Mouse (Mus musculus) limb, embryonic 12.5 days (tissue): ENCODE measurements at regions not wholly inside any gene's neighbourhood (a gene's known extent, or its start where the extent isn't known, plus 50 kb on each side); places are given as distances from the start of the nearest gene placed in this dataset.

ENCODE experiments used
- ATAC-seq: fragments of 200-750 bp; cut with Nextera tagmentation; 2 replicates; pipeline ENCODE4 v1.8.0; 2017; ENCODE audit warnings: low read depth, moderate TSS enrichment; ENCODE audit not compliant: insufficient number of reproducible peaks, insufficient read depth, low FRiP score, low TSS enrichment
- H3K27ac ChIP-seq: fragments of 300-500 bp; sonication (generic); 2 replicates; pipeline ENCODE4 v1.5.1; 2016; ENCODE audit warnings: mild to moderate bottlenecking, moderate library complexity
- H3K27me3 ChIP-seq: fragments of 300-500 bp; sonication (generic); 2 replicates; pipeline ENCODE4 v1.6.1; 2016; ENCODE audit warnings: mild to moderate bottlenecking, moderate library complexity
- H3K36me3 ChIP-seq: fragments of 300-500 bp; sonication (generic); 2 replicates; pipeline ENCODE4 v1.6.1; 2016; ENCODE audit warnings: mild to moderate bottlenecking, moderate library complexity
- H3K4me1 ChIP-seq: fragments of 300-500 bp; sonication (generic); replicated peaks from 2 replicates; pipeline ENCODE4 v1.6.1; 2016
- H3K4me2 ChIP-seq: fragments of 300-500 bp; sonication (generic); 2 replicates; pipeline ENCODE4 v1.6.1; 2016; ENCODE audit warnings: mild to moderate bottlenecking, moderate library complexity
- H3K4me3 ChIP-seq: fragments of 300-500 bp; sonication (generic); replicated peaks from 2 replicates; pipeline ENCODE4 v1.5.1; 2016; ENCODE audit warnings: mild to moderate bottlenecking
- H3K9ac ChIP-seq: fragments of 300-500 bp; sonication (generic); replicated peaks from 2 replicates; pipeline ENCODE4 v1.6.1; 2016; ENCODE audit warnings: mild to moderate bottlenecking, moderate library complexity
- H3K9me3 ChIP-seq: fragments of 300-500 bp; sonication (generic); 2 replicates; pipeline ENCODE4 v1.6.1; 2016; ENCODE audit warnings: mild to moderate bottlenecking, moderate library complexity
- WGBS: fragments of 180-500 bp; shearing (Covaris S2); methylation state at CpG from one replicate; pipeline ENCODE4 v1.1.7; 2016; 5-methylcytosine and 5-hydroxymethylcytosine counted together

DNA sequence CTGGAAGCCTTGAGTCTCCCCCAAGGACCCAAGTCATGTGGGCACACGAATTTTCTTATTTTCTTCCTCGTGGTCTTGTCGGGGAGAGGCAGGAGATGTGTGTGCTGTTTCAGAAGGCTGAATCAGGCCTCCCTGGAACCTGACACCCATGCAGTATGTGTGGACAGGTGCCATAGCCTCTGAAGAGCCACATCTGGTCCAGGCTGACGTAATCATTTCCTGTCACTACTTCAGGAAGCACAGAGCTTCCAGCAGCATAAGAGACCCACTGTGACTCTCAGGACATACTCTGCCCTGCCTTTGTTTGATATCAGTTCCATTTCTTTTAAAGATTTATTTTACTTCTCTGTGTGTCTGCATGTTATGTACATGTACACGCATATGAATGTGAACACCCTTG is 193.1 kb downstream of the Bcl2l11 start:
- Histone ChIP-seq H3K27ac (no peak overlapping the region), H3K9ac (no peak overlapping the region), H3K36me3 (no peaks in the 10 kb centered on the region), H3K4me1 (peaks cover 12% of the 10 kb centered on the region), H3K27me3 (no peaks in the 10 kb centered on the region), H3K9me3 (no peaks in the 10 kb centered on the region), H3K4me2 (no peak overlapping the region), H3K4me3 (no peak overlapping the region)
- ATAC-seq = no peak
- WGBS = 36% methylated on average over 5 of the region's 5 CpGs

- ATAC-seq = no peak
Observed at GRCm38 (mm10) chr2:128321475-128321874, 195.6 kb downstream of the Bcl2l11 start.

GRCm38 (mm10) chr2:128324256-128325096 is 198.6 kb downstream of the Bcl2l11 start:
- peak overlapping the region; percentile 64; the same call in 1 of the 2 replicates for H3K27ac ChIP-seq
- ATAC-seq = peak; percentile 59; the same call in 1 of the 2 replicates
- H3K9me3 ChIP-seq = no peaks in the 10 kb centered on the region
- no peaks in the 10 kb centered on the region for H3K27me3 ChIP-seq
- 48% methylated on average over 13 of the region's 13 CpGs for WGBS
- no peaks in the 10 kb centered on the region for H3K36me3 ChIP-seq
- no peak overlapping the region for H3K4me3 ChIP-seq
- no peak overlapping the region for H3K4me2 ChIP-seq
- H3K4me1 ChIP-seq = peaks cover 14% of the 10 kb centered on the region
- H3K9ac ChIP-seq = no peak overlapping the region

More at GRCm38 (mm10) chr2:128321475-128321874, 195.6 kb downstream of the Bcl2l11 start:
- Histone ChIP-seq H3K9ac (no peak overlapping the region), H3K4me3 (no peak overlapping the region), H3K4me2 (no peak overlapping the region), H3K9me3 (no peaks in the 10 kb centered on the region), H3K27ac (peak overlapping the region; percentile 23; the same call in 1 of the 2 replicates), H3K36me3 (no peaks in the 10 kb centered on the region), H3K4me1 (peaks cover 22% of the 10 kb centered on the region), H3K27me3 (no peaks in the 10 kb centered on the region)
- 33% methylated on average over 2 of the region's 2 CpGs for WGBS

- no peak for ATAC-seq
- H3K4me1 ChIP-seq = peaks cover 12% of the 10 kb centered on the region
- no peak overlapping the region for H3K27ac ChIP-seq
- no peaks in the 10 kb centered on the region for H3K27me3 ChIP-seq
- H3K4me2 ChIP-seq = no peak overlapping the region
- no peaks in the 10 kb centered on the region for H3K9me3 ChIP-seq
- WGBS = 81% methylated on average over 4 of the region's 4 CpGs
- H3K36me3 ChIP-seq = no peaks in the 10 kb centered on the region
- no peak overlapping the region for H3K4me3 ChIP-seq
- H3K9ac ChIP-seq = no peak overlapping the region
Observed at GRCm38 (mm10) chr2:128325097-128325421, 199.2 kb downstream of the Bcl2l11 start.

DNA sequence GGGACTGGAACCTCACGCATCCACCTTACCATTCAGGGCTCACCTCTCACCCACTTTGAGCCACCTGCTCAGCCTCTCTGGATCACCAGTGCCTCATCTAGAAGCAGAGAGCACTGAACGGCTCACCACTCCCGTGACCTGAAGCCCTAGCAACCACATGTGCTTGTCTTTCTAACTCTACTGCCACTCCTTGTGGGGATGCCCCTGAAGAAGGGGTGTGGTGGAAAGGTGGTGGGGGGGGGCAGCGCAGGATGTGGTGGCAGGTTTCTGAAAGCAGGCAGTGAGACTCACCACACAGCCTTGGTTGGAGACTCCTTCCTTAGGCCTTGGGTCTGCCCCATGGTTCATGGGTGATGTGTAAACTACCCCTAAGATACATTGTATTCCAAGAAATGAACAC is 199.6 kb downstream of the Bcl2l11 start:
- H3K9ac ChIP-seq = no peak overlapping the region
- H3K9me3 ChIP-seq = no peaks in the 10 kb centered on the region
- H3K4me2 ChIP-seq = no peak overlapping the region
- H3K27ac ChIP-seq = no peak overlapping the region
- H3K27me3 ChIP-seq = no peaks in the 10 kb centered on the region
- H3K4me3 ChIP-seq = no peak overlapping the region
- H3K36me3 ChIP-seq = no peaks in the 10 kb centered on the region
- ATAC-seq = no peak
- 90% methylated on average over 4 of the region's 4 CpGs for WGBS
- peaks cover 12% of the 10 kb centered on the region for H3K4me1 ChIP-seq

DNA sequence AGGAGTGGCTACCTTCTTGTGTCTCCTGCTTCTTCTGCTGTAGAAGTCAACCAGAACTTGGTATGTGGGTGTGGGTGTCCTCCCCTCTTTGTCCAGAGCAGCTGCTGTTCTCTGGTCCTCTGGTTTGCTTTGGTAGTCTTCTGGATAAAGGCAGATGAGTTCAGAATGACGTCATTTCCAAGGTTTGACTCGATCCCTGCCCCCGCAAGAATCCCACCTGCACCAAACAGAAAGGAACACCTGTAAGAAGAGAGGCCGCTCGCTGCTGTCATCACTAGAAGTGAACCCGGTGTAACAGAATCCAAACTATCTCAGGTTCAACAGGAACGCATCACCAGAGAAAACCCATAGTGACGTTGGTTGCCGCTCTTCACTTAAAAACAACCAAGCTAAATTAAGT is 205.0 kb downstream of the Bcl2l11 start:
- Histone ChIP-seq H3K9ac (no peak overlapping the region), H3K27ac (no peak overlapping the region), H3K4me2 (no peak overlapping the region), H3K36me3 (no peaks in the 10 kb centered on the region), H3K27me3 (no peaks in the 10 kb centered on the region), H3K4me3 (no peak overlapping the region), H3K4me1 (peaks cover 42% of the 10 kb centered on the region), H3K9me3 (no peaks in the 10 kb centered on the region)
- no peak for ATAC-seq
- WGBS = 81% methylated on average over 9 of the region's 9 CpGs

DNA sequence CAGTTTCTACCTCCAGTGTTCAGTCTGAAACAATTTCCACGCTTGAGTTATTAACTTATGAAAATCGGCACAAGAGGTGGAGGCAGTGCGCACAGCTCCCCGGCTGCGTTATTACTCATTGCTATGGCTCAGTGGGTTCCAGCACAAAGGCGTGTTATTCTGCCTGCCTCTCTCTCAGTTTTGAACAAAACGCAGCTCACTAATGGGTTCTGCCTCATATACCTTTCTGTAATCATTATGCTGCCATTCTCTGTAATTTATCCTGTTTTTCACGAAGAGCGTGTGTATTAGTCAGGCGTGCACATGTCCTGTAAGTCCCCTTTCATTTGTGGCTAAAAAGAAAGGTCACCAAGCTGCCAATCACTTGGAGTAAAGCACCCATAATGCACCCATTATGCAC is 205.4 kb downstream of the Bcl2l11 start:
- H3K4me3 ChIP-seq = no peak overlapping the region
- H3K27me3 ChIP-seq = no peaks in the 10 kb centered on the region
- H3K27ac ChIP-seq = no peak overlapping the region
- 75% methylated on average over 10 of the region's 10 CpGs for WGBS
- H3K9me3 ChIP-seq = no peaks in the 10 kb centered on the region
- no peak overlapping the region for H3K9ac ChIP-seq
- no peak overlapping the region for H3K4me2 ChIP-seq
- ATAC-seq = no peak
- no peaks in the 10 kb centered on the region for H3K36me3 ChIP-seq
- H3K4me1 ChIP-seq = peaks cover 44% of the 10 kb centered on the region

DNA sequence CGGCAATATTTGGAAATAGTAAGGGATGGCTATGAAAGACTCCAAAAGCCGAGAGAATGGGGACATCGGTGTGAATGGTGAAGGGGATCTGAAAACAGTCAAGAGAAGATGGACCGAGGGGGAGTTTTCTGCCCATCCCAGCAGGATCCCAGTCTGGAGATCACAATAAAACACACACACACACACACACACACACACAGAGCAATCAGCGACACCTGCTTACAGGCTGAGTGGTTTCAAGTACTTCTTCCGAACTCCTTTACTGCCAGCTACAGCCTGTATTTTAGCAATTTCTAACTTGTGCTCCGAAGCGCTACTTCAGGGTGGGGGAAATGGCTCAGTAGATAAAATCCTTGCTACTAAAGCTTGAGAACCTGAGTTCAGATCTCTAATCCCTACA is 205.8 kb downstream of the Bcl2l11 start:
- H3K27me3 ChIP-seq = no peaks in the 10 kb centered on the region
- no peaks in the 10 kb centered on the region for H3K36me3 ChIP-seq
- H3K4me3 ChIP-seq = no peak overlapping the region
- 59% methylated on average over 8 of the region's 8 CpGs for WGBS
- H3K4me1 ChIP-seq = peaks cover 45% of the 10 kb centered on the region
- no peak overlapping the region for H3K9ac ChIP-seq
- H3K9me3 ChIP-seq = no peaks in the 10 kb centered on the region
- H3K4me2 ChIP-seq = no peak overlapping the region
- H3K27ac ChIP-seq = no peak overlapping the region
- no peak for ATAC-seq

DNA sequence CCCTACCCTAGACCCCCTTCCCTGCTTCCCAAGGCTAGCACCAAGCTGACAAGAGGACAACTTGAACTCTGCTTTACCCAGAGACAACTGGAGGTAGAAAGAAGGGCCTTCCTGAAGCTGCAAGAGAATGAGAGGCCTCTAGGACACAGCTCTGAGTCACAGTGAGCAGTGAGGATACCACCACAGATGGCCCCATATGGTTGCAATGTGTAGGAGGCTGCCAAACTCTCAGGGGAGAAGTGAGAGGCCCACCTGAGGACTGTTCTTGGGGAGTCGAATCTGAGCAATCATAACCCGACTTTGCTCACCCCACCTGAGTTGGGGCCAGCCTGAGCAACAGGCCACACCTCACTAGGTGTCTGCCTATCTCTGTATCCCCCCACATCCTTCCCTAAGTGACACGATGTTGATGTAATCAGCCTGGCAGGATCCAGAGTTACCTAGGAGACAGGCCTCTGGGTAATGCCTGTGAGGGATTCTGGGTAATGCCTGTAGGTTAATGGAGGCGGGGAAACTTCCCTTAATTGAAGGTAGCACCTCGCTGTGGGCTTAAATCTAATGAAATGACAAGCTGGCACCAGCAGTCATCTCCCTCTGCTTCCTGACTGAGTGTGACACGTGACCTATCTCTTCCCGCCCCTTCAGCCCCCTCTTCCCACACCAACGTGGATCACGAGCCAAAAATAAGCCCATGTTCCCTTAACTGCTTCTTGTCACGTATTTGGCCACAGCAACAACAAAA is 207.7 kb downstream of the Bcl2l11 start:
- Histone ChIP-seq H3K9ac (no peak overlapping the region), H3K36me3 (no peaks in the 10 kb centered on the region), H3K4me2 (no peak overlapping the region), H3K27ac (no peak overlapping the region), H3K4me1 (peaks cover 61% of the 10 kb centered on the region), H3K9me3 (no peaks in the 10 kb centered on the region), H3K4me3 (no peak overlapping the region), H3K27me3 (no peaks in the 10 kb centered on the region)
- no peak for ATAC-seq
- 75% methylated on average over 10 of the region's 10 CpGs for WGBS

GRCm38 (mm10) chr2:128334143-128334470 is 208.3 kb downstream of the Bcl2l11 start:
- H3K4me2 ChIP-seq = no peak overlapping the region
- no peak for ATAC-seq
- no peaks in the 10 kb centered on the region for H3K27me3 ChIP-seq
- H3K4me3 ChIP-seq = no peak overlapping the region
- H3K4me1 ChIP-seq = peaks cover 66% of the 10 kb centered on the region
- H3K27ac ChIP-seq = no peak overlapping the region; the same call in 1 of the 2 replicates
- no peaks in the 10 kb centered on the region for H3K9me3 ChIP-seq
- H3K36me3 ChIP-seq = no peaks in the 10 kb centered on the region
- H3K9ac ChIP-seq = no peak overlapping the region
- 47% methylated on average over 2 of the region's 2 CpGs for WGBS

GRCm38 (mm10) chr2:128334757-128335500 is 209.1 kb downstream of the Bcl2l11 start:
- no peak for ATAC-seq
- H3K4me3 ChIP-seq = no peak overlapping the region
- no peak overlapping the region for H3K4me2 ChIP-seq
- peaks cover 74% of the 10 kb centered on the region for H3K4me1 ChIP-seq
- H3K27ac ChIP-seq = peak overlapping the region; percentile 62
- WGBS = 32% methylated on average over 7 of the region's 7 CpGs
- no peaks in the 10 kb centered on the region for H3K9me3 ChIP-seq
- no peak overlapping the region for H3K9ac ChIP-seq
- no peaks in the 10 kb centered on the region for H3K36me3 ChIP-seq
- no peaks in the 10 kb centered on the region for H3K27me3 ChIP-seq
